Mouse (Mus musculus): ENCODE data around the gene Zdhhc8. TPM values are rescaled to one million over a fixed set of nuclear protein-coding genes. Genes with fewer than 3 reads are reported as not detected.

Zdhhc8 gene
- polyA plus RNA-seq, 1 experiment, result 52.3 TPM

GRCm38 (mm10) chr16:18173788-18174187 is 61.1 kb downstream of the Zdhhc8 start:
- no peak for DNase-seq (ENCODE audit: low read depth in 1 of 2, low spot score in 2 of 2)
- Histone ChIP-seq H3K36me3 (ENCODE audit: control insufficient read depth, insufficient read depth, low read length) (no peaks in the 10 kb centered on the region), H3K27ac (ENCODE audit: insufficient read depth, low read length) (no peak overlapping the region), H3K27me3 (ENCODE audit: control insufficient read depth, insufficient read depth, low read length) (no peaks in the 10 kb centered on the region), H3K4me3 (ENCODE audit: extremely low read depth, insufficient read depth, insufficient read length) (no peak overlapping the region), H3K4me1 (ENCODE audit: control insufficient read depth, insufficient read depth, insufficient read length) (no peaks in the 10 kb centered on the region)
- WGBS, result 88% methylated on average over 11 of the region's 11 CpGs
- TF ChIP-seq CTCF (IDR thresholded peaks at IDR 0.05; ENCODE audit: extremely low read depth, insufficient read depth, insufficient read length, insufficient replicate concordance) (no peak), POLR2A (IDR thresholded peaks at IDR 0.05; ENCODE audit: low read depth, low read length) (no peak)

GRCm38 (mm10) chr16:18173231-18173630 is 61.7 kb downstream of the Zdhhc8 start:
- H3K27ac ChIP-seq (ENCODE audit: insufficient read depth, low read length), result no peak overlapping the region
- 76% methylated on average over 9 of the region's 9 CpGs for WGBS
- H3K4me3 ChIP-seq (ENCODE audit: extremely low read depth, insufficient read depth, insufficient read length), result no peak overlapping the region
- H3K27me3 ChIP-seq (ENCODE audit: control insufficient read depth, insufficient read depth, low read length), result no peaks in the 10 kb centered on the region
- TF ChIP-seq POLR2A (IDR thresholded peaks at IDR 0.05; ENCODE audit: low read depth, low read length) (no peak), CTCF (IDR thresholded peaks at IDR 0.05; ENCODE audit: extremely low read depth, insufficient read depth, insufficient read length, insufficient replicate concordance) (no peak)
- no peaks in the 10 kb centered on the region for H3K36me3 ChIP-seq (ENCODE audit: control insufficient read depth, insufficient read depth, low read length)
- no peak for DNase-seq (ENCODE audit: low read depth in 1 of 2, low spot score in 2 of 2)
- H3K4me1 ChIP-seq (ENCODE audit: control insufficient read depth, insufficient read depth, insufficient read length), result no peaks in the 10 kb centered on the region

- peak in 1 of 2 experiments; percentile 66 for DNase-seq (ENCODE audit: low read depth in 1 of 2, low spot score in 2 of 2)
- WGBS, result 8% methylated on average over 7 of the region's 7 CpGs
- peak; percentile 79; the same call in 1 of the 2 replicates for TF ChIP-seq CTCF (IDR thresholded peaks at IDR 0.05; ENCODE audit: extremely low read depth, insufficient read depth, insufficient read length, insufficient replicate concordance)
- TF ChIP-seq POLR2A (IDR thresholded peaks at IDR 0.05; ENCODE audit: low read depth, low read length), result no peak
- Histone ChIP-seq H3K27me3 (ENCODE audit: control insufficient read depth, insufficient read depth, low read length) (no peaks in the 10 kb centered on the region), H3K27ac (ENCODE audit: insufficient read depth, low read length) (no peak overlapping the region), H3K4me3 (ENCODE audit: extremely low read depth, insufficient read depth, insufficient read length) (no peak overlapping the region), H3K36me3 (ENCODE audit: control insufficient read depth, insufficient read depth, low read length) (no peaks in the 10 kb centered on the region), H3K4me1 (ENCODE audit: control insufficient read depth, insufficient read depth, insufficient read length) (no peaks in the 10 kb centered on the region)
These were observed 62.6 kb downstream of the Zdhhc8 start for GRCm38 (mm10) chr16:18172266-18172855.

Other genes starting within 250 kb of the Zdhhc8 start
- 17.6 and 20.3 TPM in 2 replicates for gene Dgcr6, start 182.3 kb downstream of the Zdhhc8 start, polyA plus RNA-seq (2012; rRNA removed)
- 11.3 and 13.1 TPM in 2 replicates for gene Prodh, start 144.9 kb downstream of the Zdhhc8 start, polyA plus RNA-seq (2012; rRNA removed)
- gene Rtn4r, start 107.5 kb downstream of the Zdhhc8 start, polyA plus RNA-seq (2012; rRNA removed), result 10.2 and 10.9 TPM in 2 replicates
- gene Ccdc188, start 17.3 kb downstream of the Zdhhc8 start, polyA plus RNA-seq (2012; rRNA removed), result not detected in 2 replicates
- 56.2 and 65.4 TPM in 2 replicates for gene Trmt2a, start 13.5 kb upstream of the Zdhhc8 start, polyA plus RNA-seq (2012; rRNA removed)
- 51.8 and 53.6 TPM in 2 replicates for gene Ranbp1, start 13.6 kb upstream of the Zdhhc8 start, polyA plus RNA-seq (2012; rRNA removed)
- not detected in 2 replicates for gene Gm49776, start 23.2 kb upstream of the Zdhhc8 start, polyA plus RNA-seq (2012; rRNA removed)
- 20.4 and 21.9 TPM in 2 replicates for gene Dgcr8, start 54.1 kb upstream of the Zdhhc8 start, polyA plus RNA-seq (2012; rRNA removed)
- 29.4 and 31.1 TPM in 2 replicates for gene Tango2, start 113.0 kb upstream of the Zdhhc8 start, polyA plus RNA-seq (2012; rRNA removed)
- gene Arvcf, start 113.0 kb upstream of the Zdhhc8 start, polyA plus RNA-seq (2012; rRNA removed), result 55.9 and 57.1 TPM in 2 replicates
- 22.3 and 29.0 TPM in 2 replicates for gene Txnrd2, start 191.2 kb upstream of the Zdhhc8 start, polyA plus RNA-seq (2012; rRNA removed)
- gene Comt, start 191.7 kb upstream of the Zdhhc8 start, polyA plus RNA-seq (2012; rRNA removed), result 64.7 and 87.1 TPM in 2 replicates